Mouse (Mus musculus) cerebellum, adult 11-12 months (tissue): ENCODE results near the gene Dtx1.

Experiments
- DNase-seq: peaks from one replicate; pipeline ENCODE4 v3.0.0; 2022

Gene Dtx1

GRCm38 (mm10) chr5:120634860-120635259, 76.9 kb downstream of the Dtx1 start:
- no peak for DNase-seq

GRCm38 (mm10) chr5:120634131-120634530, 77.6 kb downstream of the Dtx1 start, which contains the start of gene Cfap73:
Gene Cfap73 (minus strand): TSS chr5:120634235.
- no peak for DNase-seq

- DNase-seq, result no peak
Measured at GRCm38 (mm10) chr5:120631892-120632291, 79.8 kb downstream of the Dtx1 start.

- DNase-seq, result no peak
Measured at GRCm38 (mm10) chr5:120631128-120631527, 80.6 kb downstream of the Dtx1 start.
